Mouse (Mus musculus) WW6 (cell line): Measurements from ENCODE around the gene Dph1.

Experiments used
- DNase-seq: peaks from one replicate; pipeline ENCODE4 v3.0.0-alpha.2; 2013; ENCODE audit warnings: low read depth, low spot score

Dph1 gene

GRCm38 (mm10) chr11:75190905-75191441 lies at the start of gene Dph1:
TSS of gene Dph1 (minus strand) at chr11:75191241.
- no peak for DNase-seq

DNA sequence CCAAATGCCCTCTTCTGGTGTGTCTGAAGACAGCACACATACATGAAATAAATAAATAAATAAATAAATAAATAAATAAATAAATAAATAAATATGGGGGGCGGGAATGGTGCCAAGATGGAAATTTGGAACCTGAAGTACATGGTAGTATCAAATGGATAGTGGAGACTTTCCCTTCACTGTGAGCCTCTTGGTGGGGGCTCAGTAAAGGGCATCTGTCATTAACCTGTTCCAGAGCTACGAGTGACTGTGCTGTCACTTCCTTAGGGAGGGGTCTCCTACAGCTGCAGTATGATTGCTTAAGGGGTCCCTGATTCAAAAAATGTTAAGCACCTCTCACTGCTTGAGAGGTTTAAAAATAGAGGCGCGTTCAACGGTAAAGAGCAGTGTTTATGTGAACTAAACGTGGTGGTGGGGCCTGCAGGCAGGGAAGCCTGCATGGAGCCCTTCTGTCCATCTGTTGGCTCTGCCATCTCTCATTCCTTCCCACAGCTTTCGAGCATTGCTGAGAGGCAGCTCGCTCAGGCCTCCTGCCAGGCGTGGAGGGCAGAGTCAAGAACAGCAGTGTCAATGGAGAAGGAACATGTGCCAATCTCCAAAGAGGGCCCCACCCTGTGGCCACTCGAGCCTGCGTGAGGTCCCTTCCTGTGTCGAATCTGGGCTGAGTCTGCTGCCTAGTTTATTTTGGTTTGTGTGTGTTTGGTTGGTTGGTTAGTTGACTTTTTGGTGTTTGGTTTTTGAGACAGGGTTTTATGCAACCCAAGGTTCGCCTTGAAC lies 49.3 kb upstream of the Dph1 start:
- DNase-seq = no peak

GRCm38 (mm10) chr11:75234745-75235144 lies 43.7 kb upstream of the Dph1 start:
- peak; percentile 52 for DNase-seq

DNA sequence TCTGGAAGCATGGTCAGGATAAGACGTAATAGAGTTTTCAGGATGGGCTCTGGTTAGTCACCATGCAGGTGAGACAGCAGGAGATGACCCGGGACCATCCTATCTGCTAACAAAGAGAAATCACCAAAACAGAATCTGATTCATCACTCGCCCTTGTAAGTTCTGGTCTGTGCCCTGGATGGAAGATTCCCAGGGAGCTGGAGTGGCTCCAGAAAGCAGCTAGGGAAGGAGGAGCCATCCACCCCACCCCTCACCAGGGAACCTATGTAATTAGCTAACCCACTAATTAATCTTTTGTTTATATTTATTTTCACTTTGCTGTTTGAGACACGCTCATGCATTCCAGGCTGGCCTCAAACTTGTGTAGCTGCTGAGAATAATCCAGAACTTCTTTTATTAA lies 41.4 kb upstream of the Dph1 start:
- no peak for DNase-seq

DNA sequence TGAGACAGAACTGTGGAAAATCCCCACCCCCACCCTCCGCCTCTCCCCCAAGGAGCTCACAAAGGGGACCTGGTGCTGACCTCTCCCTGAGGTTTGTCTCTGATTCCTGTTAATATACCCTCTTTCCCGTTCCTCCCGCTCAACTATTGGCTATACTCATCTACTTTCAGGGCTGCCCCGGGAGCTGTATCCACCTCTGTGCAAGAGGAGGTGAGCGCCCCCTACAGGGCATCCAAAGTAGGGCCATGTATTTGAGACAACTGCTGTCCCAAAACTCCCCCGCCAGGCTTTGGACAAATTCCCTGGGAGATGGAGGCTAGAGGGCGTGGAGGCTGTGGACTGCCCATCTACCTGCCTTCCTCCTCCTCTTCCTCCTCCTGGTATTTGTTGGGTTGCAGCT lies 40.7 kb upstream of the Dph1 start:
- DNase-seq = peak; percentile 85

DNA sequence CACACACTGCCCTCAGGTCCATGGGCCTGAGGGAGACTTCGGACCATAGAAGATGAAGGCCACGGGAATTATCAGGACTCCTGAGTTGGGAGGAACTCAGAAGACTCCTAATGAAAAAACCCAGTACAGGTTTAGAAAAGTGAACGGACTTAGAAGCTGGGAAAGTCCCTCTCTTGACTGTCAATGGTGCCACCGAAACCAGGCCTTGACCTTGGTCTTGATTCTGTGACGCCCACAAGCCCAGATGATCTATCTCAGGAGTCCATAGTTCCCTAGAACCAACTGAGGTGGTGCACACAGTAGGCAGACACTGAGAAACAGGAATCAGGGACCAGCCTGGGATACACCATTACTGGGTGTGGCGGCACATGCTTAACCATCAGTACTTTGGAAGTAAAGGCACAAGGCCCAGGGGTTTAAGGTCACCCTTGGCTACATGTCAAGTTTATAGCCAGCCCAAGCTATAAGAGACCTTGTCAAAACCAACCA lies 39.3 kb upstream of the Dph1 start:
- no peak for DNase-seq

DNA sequence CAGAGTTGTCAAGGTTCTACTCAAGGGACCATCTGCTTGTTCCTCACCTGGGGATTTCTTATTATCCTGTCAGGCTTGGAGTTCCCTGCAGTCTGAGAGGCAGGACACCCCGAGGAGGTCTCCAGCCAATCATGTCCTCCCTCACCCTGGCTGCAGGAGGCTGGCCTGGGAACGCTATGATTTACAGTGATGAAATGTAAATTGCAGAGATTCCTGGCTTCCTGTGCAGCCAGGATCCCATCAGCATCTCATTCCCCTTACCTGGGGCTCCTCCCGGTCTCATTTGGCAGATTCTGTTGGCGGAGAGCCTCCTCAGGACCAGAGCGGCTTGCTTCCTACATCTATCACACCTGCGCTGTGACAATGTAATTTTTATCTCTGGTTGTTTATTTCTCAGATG lies 38.2 kb upstream of the Dph1 start:
- DNase-seq = no peak

DNA sequence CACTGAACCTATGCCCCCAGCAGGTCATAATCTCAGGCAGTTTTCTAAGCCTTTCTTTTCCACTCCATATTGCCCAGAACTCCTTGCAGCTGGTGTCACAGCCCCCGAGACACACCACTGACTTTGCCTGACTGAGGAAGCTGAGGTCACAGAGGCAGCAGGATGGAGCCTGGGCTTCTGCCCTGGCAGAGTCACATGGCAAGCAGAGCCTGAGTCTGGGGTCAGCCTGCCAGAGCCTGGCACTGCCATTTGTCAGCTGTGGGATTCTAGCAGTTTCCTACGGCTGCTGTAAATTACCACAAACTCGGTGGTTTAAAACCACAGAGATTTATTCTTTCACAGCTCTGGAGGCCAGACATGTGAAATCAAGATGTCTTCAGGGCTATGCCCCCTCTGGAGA lies 36.6 kb upstream of the Dph1 start:
- DNase-seq = no peak

DNA sequence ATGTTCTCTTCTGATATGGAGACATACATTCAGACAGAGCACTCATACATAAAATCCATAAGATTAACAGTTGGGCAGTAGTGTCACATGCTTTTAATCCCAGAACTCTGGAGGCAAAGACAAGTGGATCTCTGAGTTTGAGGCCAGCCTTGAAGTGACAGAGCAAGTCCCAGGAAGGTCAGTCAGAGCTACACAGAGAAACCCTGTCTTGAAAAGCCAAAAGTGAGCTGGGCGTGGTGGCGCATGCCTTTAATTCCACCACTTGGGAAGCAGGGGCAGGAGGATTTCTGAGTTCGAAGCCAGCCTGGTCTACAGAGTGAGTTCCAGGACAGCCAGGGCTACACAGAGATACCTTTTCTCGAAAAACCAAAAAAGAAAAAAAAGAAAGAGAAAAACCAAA lies 33.8 kb upstream of the Dph1 start:
- DNase-seq = no peak

DNA sequence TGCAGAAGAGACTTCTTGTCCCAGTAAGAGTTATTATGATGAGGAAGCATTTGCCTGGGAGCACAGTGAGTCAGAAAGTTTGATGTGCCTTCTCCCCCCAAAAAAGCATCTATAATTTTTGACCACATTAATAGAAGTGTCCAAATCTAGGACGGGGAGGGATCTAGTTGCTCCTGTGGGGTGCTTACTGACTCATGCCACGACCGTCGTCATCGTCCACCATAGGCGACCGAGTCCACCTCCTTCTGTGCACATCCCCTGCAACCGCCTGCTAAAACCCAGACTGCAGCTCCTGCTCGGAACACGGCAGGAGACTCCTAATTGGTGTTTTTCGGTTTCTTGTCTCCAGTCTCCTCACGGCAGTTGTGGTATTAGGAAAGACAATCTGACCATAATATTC lies 33.0 kb upstream of the Dph1 start:
- DNase-seq = no peak

DNA sequence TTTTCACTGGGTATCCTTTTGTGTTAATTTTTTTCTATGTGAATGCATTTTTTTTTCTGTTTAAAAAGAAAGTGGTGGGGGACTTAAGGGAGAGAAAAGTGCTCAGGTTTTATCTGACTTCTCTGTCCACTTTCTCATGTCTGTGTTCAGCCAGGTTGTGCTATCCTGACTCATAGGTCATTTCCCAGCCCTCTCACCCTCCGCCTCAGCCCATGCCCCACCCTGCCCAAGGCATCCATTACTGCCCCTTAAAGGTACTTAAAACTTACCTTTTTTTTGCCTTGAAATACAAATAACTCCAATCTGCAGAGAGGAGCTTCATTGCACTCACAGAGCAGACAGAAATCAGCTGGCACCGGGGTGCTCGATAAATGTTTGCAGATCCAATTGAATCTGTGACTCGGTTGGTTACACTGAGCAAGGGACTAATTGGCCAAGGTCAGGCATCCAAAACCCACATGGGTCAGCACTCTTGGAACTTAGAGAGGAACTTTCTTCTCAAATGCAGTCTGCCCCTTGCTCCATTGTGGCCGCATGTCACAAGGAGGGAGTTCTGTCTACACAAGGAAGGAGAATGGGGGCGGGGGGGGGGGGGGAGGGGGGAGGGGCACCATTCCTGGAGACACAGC lies 29.6 kb upstream of the Dph1 start:
- no peak for DNase-seq

DNA sequence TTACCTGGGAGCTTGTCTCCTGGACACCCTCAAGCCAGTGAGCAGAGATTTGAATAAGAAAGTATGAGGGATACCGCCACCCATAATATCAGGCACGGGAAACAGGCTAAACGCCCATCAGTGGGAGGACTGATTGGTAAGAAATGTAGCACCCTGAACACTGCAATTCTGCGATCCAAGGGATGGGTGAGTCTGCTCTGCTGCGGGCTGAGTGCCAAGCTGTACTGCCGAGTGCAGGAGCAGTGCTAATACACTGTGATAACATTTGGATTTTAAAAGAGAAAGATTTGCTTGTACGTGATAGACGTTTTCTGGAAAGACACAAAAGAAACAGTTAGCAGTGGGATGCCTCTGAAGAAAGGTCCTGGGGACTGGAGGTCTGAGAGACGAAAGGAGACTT lies 29.1 kb upstream of the Dph1 start:
- no peak for DNase-seq

- DNase-seq = no peak
Measured at GRCm38 (mm10) chr11:75214081-75214950, 23.3 kb upstream of the Dph1 start.

- no peak for DNase-seq
Measured at GRCm38 (mm10) chr11:75213372-75214080, 22.5 kb upstream of the Dph1 start.

GRCm38 (mm10) chr11:75212876-75213275 lies 21.8 kb upstream of the Dph1 start:
- DNase-seq = no peak

DNA sequence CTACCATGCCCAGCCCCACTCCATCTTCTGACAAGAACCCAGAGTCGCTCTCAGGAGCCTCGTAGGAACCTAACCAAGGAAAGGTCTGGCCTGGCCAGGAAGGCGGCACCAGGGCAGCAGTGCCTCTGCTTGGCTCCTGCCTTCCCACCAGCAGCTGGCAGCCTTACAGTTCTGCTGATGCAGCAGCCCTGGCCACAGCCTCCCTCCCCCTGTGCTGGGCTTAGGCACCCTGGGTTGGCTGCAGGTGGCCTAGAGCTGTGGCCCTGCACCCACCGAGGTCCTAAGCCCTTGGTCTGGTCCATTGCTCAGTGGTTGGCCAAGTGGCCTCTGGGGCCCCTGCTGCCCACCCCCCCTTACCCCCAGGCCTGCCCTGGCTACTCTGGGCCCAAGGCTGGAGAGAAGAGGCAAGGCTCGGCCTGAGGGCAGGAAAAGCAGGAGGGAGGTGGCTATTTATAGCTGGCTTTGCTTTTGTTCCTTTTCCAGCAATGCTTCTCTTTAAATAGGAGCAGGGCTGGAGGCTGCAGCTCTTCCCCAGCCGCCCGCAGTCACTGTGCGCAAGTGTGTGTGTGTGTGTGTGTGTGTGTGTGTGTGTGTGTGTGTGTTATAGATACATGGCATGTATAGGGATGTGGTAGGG lies 21.1 kb upstream of the Dph1 start:
- DNase-seq = no peak

DNA sequence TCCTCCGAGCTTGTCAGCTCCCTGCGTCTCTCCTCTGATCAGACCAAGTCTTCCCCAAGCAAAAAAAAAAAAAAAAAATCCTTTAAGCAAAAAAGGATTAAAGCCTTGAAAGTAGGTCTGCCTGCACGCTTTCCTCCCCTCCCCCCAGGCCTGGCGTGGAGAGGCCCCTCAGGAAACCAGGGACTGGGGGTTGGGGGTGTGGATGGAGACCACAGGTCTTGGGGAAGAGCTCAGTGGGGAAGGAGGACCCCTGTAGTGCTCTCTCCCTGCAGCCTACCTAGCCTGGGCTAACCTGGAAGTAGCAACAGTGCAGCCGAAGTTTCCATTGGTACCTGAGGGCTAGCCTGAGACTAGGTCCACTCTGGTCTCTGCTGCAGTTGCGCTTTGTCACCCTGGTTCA lies 19.7 kb upstream of the Dph1 start:
- no peak for DNase-seq

GRCm38 (mm10) chr11:75210093-75210492 lies 19.1 kb upstream of the Dph1 start:
- no peak for DNase-seq

GRCm38 (mm10) chr11:75209363-75209762 lies 18.3 kb upstream of the Dph1 start:
- no peak for DNase-seq

GRCm38 (mm10) chr11:75206347-75206746 lies 15.3 kb upstream of the Dph1 start:
- no peak for DNase-seq

DNA sequence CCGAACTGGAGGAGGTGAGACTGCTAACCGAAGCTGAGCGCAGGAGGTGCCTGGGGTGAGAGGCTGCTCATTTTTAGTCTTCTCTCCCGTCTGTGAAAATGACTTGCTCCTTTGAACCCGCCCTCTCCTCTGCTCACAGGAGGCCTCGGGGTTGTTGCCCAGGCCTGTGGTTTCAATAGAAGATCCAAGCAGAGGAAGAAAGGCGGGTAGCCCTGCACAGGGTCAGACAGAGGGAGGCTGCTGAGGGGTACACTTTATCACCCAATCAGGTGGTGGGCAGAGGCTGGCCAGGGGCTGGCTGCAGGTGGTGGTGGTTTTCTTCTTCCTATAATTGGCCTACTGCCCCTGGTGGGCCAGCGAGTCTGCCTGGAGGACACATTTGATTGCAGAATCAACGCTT lies 13.4 kb upstream of the Dph1 start:
- no peak for DNase-seq
